Mouse (Mus musculus) embryonic fibroblast, embryonic 13.5 days (primary cell): ENCODE measurements around the gene Ccdc13. TPM values are rescaled to one million over a fixed set of nuclear protein-coding genes. Genes with fewer than 3 reads are reported as not detected.
A peak's percentile ranks its signal among the peaks of the same experiment; 100 is the strongest.

Source experiments
- H3K27ac ChIP-seq: 2 replicates; pipeline ENCODE4 v1.5.1; 2012; ENCODE audit warnings: low read length, control low read depth, inconsistent platforms; ENCODE audit not compliant: insufficient read depth
- H3K4me1 ChIP-seq: 2 replicates; pipeline ENCODE4 v1.6.1; 2011; ENCODE audit warnings: low read length; ENCODE audit not compliant: control insufficient read depth, insufficient read depth
- H3K4me3 ChIP-seq: 2 replicates; pipeline ENCODE4 v1.5.1; 2011; ENCODE audit warnings: mild to moderate bottlenecking, control low read depth, low read length; ENCODE audit not compliant: insufficient read depth
- CTCF ChIP-seq: IDR thresholded peaks from 2 replicates; pipeline ENCODE4 v1.5.1; 2011; ENCODE audit warnings: mild to moderate bottlenecking, control low read depth, low read length, moderate library complexity, borderline replicate concordance; ENCODE audit not compliant: insufficient read depth
- POLR2A ChIP-seq: IDR thresholded peaks from 2 replicates; pipeline ENCODE4 v1.6.1; 2011; ENCODE audit warnings: low read depth, mild to moderate bottlenecking, control low read depth, low read length, moderate library complexity
- polyA plus RNA-seq: library from polyadenylated mRNA; stranded (reverse); fragments of >200 nt; gene quantifications from 2 replicates; pipeline ENCODE4 v1.2.4, GENCODE M21; 2011; ENCODE audit warnings: low read depth; ENCODE audit not compliant: missing spikeins, insufficient read length

The Ccdc13 gene
- not detected in 2 replicates for polyA plus RNA-seq

DNA sequence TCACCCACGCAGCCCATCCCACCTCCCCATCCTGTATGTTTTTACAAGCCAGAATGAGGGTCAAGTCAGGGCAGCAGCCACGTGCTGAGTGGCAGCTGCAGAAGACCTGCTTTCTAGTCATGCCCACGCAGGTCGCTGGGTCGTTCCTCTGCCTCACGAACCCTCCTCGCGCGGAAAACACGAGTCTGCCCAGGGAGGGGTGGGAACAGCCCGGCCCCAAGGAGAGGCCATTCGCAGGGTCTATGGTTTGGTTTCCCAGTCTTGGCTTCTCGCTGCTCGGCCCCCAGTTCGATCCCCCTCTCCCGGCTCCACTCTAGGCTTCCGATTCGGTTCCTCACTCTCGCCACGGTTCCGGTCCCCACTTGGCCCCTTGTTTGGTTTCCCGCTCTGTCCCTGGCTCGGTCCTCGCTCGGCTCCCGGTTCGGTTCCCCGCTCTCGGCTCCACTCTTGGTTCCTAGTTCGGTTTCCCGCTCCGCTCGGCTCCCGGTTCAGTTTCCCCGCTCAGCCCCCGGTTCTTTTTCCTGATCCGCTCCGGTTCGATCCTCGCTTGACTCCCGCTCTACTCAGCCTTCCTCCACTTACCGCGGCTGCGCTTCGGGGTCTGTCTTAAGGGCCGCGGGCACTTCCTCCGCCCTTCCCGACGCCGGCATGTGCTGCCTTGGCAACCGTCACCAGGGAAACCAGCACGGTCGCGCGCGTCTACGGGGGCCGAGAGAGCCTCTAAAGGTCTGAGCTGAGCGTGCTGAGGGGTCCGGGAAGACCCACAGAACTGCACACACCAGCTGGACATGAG lies at the start of gene Ccdc13:
Ccdc13 (minus strand) TSS at position 633 of the 793 bp plus-strand sequence.
- H3K4me1 ChIP-seq = no peaks in the 10 kb centered on the region
- TF ChIP-seq CTCF (no peak), POLR2A (no peak)
- H3K4me3 ChIP-seq = peak within 1 kb of the TSS; percentile 26
- no peak within 1 kb of the TSS for H3K27ac ChIP-seq

DNA sequence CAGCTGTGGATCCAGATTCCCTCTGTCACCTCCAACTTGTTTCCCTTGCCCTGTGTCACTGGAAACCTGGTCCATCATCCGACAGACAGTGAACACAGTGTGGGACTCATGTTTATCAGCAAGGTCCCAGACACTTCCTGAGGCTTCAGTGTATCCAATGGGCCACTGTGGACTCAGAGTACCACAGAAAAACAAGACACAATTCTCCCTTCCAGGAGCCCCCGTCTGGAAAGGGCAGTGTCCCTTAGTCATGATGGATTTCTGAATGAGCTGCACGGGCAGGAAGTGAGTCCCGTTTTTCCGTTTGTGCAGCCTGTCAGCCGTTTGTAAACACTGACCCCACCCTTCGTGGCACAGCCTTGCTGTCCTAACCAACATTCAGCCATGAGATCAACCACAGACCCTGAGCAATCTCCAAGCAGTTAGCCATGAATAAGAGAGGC lies 42.8 kb upstream of the Ccdc13 start:
- Histone ChIP-seq H3K27ac (no peak overlapping the region), H3K4me3 (no peak overlapping the region), H3K4me1 (no peaks in the 10 kb centered on the region; the same call in 1 of the 2 replicates)
- TF ChIP-seq POLR2A (no peak), CTCF (no peak)

- Histone ChIP-seq H3K4me3 (no peak overlapping the region), H3K4me1 (no peaks in the 10 kb centered on the region; the same call in 1 of the 2 replicates), H3K27ac (no peak overlapping the region)
- TF ChIP-seq CTCF = no peak
- TF ChIP-seq POLR2A = no peak
Measured at GRCm38 (mm10) chr9:121881301-121881700, 42.0 kb upstream of the Ccdc13 start.

GRCm38 (mm10) chr9:121880840-121881239 lies 41.6 kb upstream of the Ccdc13 start:
- no peak overlapping the region for H3K4me3 ChIP-seq
- H3K4me1 ChIP-seq = no peaks in the 10 kb centered on the region; the same call in 1 of the 2 replicates
- no peak overlapping the region for H3K27ac ChIP-seq
- TF ChIP-seq POLR2A (no peak), CTCF (peak; percentile 25; the same call in 1 of the 2 replicates)

DNA sequence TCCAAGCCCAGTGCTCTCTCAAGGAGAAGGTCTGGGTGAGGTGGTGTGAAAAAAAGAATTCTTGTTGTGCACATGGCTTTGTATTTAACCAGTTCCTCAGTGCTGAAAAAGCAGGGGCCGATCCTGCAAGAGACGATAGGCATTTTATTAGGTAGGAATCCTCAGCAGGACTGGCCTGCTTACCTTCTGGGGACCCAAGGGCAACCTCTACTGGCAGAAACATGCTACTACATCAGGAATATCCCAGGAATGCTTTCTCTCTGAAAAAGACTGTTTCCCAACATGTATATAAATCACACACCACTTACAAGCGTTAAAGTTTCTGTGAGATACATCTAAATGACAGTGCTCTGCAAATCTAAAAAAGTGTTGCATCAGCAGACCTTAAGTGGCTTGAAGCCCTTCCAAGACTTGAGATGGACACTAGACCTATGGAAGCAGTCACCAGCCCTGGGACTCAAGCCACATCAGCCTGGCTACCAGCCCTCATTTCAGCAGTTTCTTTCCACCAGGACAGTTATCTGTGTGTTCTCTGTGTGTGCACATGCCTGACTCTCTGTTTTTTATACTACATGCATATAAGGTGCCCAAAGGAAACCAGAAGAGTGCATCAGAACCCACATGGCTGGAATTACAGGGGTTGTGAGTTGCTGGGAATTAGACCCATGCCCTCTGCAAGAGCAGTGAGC lies 37.9 kb upstream of the Ccdc13 start:
- no peaks in the 10 kb centered on the region; the same call in 1 of the 2 replicates for H3K4me1 ChIP-seq
- no peak overlapping the region for H3K27ac ChIP-seq
- no peak overlapping the region for H3K4me3 ChIP-seq
- peak; percentile 29; the same call in 1 of the 2 replicates for TF ChIP-seq CTCF
- no peak for TF ChIP-seq POLR2A

- Histone ChIP-seq H3K4me3 (no peak overlapping the region), H3K4me1 (no peaks in the 10 kb centered on the region), H3K27ac (no peak overlapping the region)
- TF ChIP-seq POLR2A = no peak
- TF ChIP-seq CTCF = no peak
Measured at GRCm38 (mm10) chr9:121873578-121873977, 34.3 kb upstream of the Ccdc13 start.

DNA sequence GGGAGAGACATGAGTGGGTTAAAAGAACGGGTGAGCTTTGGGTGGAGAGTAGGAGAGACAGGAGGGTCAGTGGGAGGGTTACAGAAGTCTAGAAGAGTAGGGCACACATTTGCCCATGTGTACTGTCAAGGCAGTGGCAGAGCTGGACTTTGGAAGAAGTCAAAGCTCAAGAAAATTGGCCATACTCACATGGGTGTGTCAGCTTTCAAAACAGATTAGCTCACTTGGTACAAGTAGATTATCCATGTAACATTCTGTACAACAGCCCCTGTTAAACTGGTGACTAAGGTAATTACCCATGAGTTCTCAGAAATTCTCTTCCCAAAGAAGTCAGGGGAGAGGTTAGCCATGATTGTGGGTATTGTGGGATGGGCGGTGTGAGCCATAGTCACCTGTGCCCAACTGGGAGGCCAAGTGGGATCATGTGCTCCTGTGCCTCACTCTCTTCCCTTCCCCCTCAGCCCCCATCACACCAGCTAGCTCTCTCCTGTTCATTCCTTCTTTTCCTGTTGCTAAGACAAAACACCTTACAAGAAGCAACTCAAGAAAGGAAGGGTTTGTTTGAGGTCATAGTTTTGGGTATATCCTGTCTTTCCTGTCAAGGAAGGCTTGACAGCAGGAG lies 32.9 kb upstream of the Ccdc13 start:
- H3K27ac ChIP-seq = no peak overlapping the region
- no peak for TF ChIP-seq POLR2A
- no peak for TF ChIP-seq CTCF
- H3K4me3 ChIP-seq = no peak overlapping the region
- H3K4me1 ChIP-seq = no peaks in the 10 kb centered on the region

- H3K27ac ChIP-seq = no peak overlapping the region
- TF ChIP-seq CTCF (no peak), POLR2A (no peak)
- H3K4me3 ChIP-seq = no peak overlapping the region
- H3K4me1 ChIP-seq = no peaks in the 10 kb centered on the region
Measured at GRCm38 (mm10) chr9:121869973-121870515, 30.8 kb upstream of the Ccdc13 start.

DNA sequence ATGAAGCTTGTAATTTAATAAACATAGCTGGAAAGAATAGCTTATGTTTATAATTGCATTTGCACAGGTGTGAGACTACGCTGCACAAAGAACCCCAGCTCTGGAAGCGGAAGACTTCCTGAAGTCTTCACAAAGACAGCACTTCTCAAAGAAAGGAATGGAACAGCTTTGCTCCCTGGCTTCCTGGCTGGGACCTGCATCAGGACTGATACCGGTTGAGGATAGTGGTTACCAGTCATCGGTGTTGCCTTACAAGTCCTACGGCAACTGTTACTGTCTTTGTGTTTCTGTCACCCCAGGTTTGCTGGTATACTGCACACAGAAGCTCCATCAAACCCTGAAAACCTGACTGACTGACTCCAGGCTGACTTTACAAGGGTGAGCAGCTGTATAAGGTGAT lies 30.2 kb upstream of the Ccdc13 start:
- no peak overlapping the region for H3K4me3 ChIP-seq
- H3K27ac ChIP-seq = no peak overlapping the region
- no peaks in the 10 kb centered on the region for H3K4me1 ChIP-seq
- TF ChIP-seq CTCF = no peak
- no peak for TF ChIP-seq POLR2A

- no peaks in the 10 kb centered on the region for H3K4me1 ChIP-seq
- no peak for TF ChIP-seq CTCF
- no peak for TF ChIP-seq POLR2A
- no peak overlapping the region for H3K4me3 ChIP-seq
- H3K27ac ChIP-seq = no peak overlapping the region
Measured at GRCm38 (mm10) chr9:121868236-121868635, 29.0 kb upstream of the Ccdc13 start.
